Mouse (Mus musculus) gastrocnemius, adult 2 months (tissue): ENCODE measurements around the gene Agpat2. TPM values are rescaled to one million over a fixed set of nuclear protein-coding genes. Genes with fewer than 3 reads are reported as not detected.
A peak's percentile ranks its signal among the peaks of the same experiment; 100 is the strongest.

Experiments used
- DNase-seq: peaks from one replicate; pipeline ENCODE4 v3.0.0; 2022
- H3K27ac ChIP-seq: fragments of 200-600 bp; 2 replicates; pipeline ENCODE4 v1.8.1; 2022; ENCODE audit warnings: mild to moderate bottlenecking
- H3K4me3 ChIP-seq: fragments of 200-600 bp; 2 replicates; pipeline ENCODE4 v1.8.1; 2022; ENCODE audit warnings: mild to moderate bottlenecking, moderate library complexity
- CTCF ChIP-seq: fragments of 200-600 bp; IDR thresholded peaks from 2 replicates; pipeline ENCODE4 v1.8.1; 2022; ENCODE audit warnings: antibody characterized with exemption, mild to moderate bottlenecking, moderate library complexity
- intact Hi-C: fragments of 180-260 bp; cut with DNase I; formaldehyde crosslinking; loops from one replicate; pipeline ENCODE4 v1.15.1; 2025
- total RNA-seq, 2 experiments: library from RNA; stranded (reverse); gene quantifications; 2 replicates each; pipeline ENCODE4 v1.2.3; 2021

Agpat2 gene
- total RNA-seq, 2 experiments from 2014 or later = 2.8 to 7.3 TPM

DNA sequence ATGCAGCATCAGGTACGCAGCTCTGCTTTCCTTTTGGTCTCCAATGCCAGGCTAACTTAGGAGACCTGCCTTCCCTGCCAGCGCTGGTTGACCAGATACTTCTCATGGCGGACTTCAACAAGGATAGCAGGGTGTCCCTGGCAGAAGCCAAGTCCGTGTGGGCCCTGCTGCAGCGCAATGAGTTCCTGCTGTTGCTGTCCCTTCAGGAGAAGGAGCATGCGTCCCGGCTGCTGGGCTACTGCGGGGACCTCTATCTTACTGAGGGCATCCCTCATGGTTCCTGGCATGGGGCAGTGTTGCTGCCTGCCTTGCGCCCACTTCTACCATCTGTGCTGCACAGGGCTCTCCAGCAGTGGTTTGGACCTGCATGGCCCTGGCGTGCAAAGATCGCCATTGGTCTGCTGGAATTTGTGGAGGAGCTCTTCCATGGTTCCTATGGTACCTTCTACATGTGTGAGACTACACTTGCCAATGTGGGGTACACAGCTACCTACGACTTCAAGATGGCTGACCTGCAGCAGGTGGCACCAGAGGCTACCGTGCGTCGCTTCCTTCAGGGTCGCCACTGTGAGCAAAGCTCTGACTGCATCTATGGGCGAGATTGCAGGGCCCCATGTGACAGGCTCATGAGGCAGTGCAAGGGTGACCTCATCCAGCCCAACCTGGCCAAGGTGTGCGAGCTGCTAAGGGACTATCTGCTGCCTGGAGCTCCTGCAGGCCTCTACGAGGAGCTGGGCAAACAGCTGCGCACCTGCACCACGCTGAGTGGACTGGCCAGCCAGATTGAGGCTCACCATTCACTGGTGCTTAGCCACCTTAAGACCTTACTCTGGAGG lies 31.5 kb upstream of the Agpat2 start:
- H3K4me3 ChIP-seq = no peak overlapping the region
- intact Hi-C loops = no loop called here
- DNase-seq = no peak
- TF ChIP-seq CTCF = no peak
- no peak overlapping the region for H3K27ac ChIP-seq

DNA sequence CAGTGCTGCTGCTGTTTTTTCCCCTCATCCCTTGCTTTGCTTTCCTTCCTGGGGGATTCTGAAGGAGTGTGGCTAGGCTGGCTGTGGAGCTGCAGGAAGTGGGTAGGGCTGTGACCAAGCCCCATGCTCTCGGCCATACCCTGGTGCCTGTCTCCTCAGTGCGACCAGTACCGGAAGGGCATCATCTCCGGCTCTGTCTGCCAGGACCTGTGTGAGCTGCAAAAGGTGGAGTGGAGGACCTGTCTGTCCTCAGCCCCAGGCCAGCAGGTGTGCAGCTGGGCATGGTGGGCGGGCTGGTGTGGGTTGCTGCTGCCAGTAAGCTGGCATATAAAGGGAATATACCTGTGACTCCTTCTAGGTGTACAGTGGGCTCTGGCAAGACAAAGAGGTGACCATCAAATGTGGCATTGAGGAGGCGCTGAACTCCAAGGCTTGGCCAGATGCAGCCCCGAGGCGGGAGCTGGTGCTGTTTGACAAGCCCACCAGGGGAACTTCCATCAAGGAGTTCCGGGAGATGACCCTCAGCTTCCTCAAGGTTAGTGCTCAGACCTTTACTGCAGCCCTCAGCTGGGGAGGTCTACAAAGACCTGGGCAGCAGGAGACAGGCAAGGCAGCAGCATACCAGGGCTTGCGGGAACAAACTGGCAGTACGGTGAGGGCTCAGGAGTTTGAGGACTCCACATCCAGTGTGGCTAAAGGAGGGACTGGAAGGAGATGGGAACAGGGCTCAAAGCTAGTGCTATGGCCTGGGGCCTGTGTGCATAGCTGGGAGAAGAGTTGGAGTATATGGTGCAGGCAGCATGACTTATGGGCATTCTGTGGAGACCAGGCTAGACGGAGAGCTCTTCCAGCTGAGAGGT lies 30.6 kb upstream of the Agpat2 start:
- no peak for TF ChIP-seq CTCF
- Histone ChIP-seq H3K27ac (no peak overlapping the region), H3K4me3 (no peak overlapping the region)
- intact Hi-C loops = no loop called here
- no peak for DNase-seq

DNA sequence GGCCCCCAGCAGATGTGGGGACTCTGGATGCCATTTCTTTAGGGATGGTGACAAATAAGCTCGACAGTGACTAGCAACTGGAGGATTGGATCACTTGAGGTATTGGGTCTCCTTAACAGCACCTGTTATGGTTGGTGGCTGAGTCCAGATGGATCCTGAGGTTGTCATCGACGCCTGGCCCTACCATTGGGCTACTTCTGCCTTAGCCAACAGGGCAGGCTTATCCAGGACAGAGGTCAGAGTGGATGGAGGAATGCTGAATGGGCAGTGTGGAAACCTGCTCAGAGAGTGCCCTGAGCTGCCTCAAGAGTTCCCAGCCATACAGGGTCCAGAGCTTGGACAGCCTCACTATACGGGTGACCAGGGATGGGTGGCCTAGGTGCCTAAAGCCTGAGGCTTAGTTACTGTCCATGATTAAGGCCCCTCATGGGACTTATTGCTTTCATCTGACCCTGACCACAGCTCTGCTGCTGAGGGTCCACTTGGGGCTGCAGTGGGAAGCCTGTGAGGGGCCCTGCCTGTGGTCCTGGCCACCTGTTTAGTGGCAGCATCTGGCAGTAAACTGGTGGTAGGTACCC lies 29.8 kb upstream of the Agpat2 start:
- DNase-seq = no peak
- Histone ChIP-seq H3K27ac (no peak overlapping the region), H3K4me3 (no peak overlapping the region)
- no peak for TF ChIP-seq CTCF
- intact Hi-C loops = no loop called here

DNA sequence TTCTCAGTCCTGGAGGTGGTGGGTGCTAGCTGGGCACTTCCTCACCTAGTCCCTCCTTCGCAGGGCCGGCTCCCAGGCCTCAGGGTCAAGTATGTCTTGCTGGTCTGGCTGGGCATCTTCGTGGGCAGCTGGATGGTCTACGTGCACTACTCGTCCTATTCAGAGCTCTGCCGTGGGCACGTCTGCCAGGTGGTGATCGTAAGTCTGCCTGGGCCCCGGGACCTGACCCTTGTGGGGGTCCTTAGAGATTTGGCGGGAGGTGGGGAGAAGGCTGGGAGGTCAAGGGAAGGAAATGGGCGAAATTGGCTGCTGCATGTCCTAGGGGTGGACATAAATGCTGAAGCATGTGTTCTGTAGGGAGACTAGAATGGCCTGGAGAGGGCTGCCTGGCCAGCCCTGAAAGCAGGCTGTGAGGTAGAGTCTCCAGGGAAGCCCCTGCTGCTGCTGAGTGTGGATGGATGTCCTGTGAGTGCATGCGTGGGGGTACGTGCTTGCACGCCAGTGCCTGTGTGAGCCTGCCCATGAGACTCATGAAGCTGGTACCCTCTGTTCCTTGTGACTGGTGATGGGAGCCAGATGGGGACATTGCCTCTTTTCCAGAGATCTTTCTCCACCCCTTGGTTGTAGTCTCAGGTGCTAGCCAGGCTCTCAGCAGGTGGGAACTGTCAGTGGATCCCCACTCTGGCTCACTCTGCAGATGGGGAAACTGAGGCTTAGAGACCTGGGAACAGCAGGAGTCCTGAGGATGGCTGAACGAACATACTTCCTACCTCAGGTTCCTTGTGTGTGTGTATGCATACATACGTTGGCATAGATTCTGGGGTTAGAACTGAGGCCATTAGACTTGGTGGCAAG lies 28.6 kb upstream of the Agpat2 start:
- no peak for TF ChIP-seq CTCF
- H3K4me3 ChIP-seq = no peak overlapping the region
- no peak overlapping the region for H3K27ac ChIP-seq
- intact Hi-C loops = no loop called here
- no peak for DNase-seq

DNA sequence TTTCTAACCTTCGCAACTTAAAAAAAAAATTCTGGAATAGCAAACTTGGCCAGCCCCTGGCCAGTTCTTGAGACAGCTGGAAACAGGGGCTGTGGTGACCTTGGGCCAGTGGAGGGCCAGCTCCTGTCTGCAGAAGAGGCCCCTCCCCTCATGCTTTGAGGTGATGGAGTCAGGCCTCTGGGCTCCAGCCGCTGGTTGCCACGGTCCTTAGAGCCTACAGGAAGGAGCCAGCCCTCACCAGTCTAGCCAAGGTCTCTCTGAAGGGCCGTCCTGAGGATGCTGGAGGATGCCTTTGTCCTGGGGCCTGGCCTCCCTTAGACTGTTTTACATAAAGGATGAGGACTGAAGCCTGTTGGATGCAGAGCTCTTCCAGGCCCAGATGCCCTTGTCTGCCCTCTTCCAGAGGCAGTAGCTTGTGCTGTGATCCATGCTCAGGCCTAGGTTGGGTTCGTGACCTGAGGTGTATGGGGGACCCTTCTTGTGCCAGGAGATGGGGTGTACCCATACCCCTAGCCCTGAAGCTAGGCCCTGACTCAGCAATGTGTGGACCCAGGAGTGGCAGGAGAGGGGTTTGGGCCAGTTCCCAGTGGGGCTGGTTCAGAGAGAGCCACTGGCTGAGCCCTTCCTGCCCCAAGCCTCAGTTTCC lies 24.7 kb upstream of the Agpat2 start:
- no peak for DNase-seq
- Histone ChIP-seq H3K4me3 (peak overlapping the region; percentile 82), H3K27ac (peak overlapping the region; percentile 58; the same call in 1 of the 2 replicates)
- intact Hi-C loops = no loop called here
- TF ChIP-seq CTCF = no peak

DNA sequence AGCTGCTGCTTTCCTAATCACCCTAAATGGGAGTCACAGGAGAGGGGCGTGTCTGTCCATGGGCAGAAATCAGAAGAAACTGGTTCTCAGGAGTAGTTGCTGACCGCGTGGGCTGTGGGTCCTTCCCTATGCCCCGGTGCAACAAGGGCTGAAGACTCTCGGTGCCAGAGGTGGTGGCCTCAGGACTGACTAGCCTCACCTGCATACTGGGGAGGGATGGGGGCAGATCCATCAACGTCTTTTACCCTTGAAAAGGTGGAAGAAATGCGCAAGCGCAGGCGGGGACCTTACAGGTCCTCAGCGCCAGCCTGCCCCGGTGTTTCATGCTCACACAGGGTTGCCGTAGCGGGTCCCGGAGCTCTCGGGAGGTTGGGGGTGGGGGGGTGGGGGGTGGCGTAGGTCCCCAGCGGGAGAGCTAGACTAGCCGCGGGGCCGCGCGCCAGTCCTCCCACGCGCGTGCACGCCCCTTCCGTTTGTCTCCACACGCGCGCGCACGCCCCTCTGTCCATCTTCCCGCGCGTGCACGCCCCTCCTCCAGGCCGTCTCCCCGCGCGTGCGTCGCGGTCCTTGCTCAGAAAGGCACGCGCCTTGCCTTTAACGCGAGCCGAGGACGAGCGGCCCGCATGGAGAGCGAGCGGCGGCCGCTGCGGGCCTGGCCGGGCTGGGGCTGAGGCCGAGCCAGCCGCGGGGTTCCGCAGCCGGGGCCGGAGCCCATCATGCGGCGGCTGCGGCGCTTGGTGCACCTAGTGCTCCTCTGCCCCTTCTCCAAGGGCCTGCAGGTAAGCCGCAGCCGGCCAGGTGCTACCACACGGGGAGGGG lies 23.9 kb upstream of the Agpat2 start, which contains the start of gene Fam69b:
Gene Fam69b (plus strand): TSS at position 537 of the 819 bp plus-strand sequence.
- DNase-seq = peak; percentile 75
- intact Hi-C loops = no loop called here
- Histone ChIP-seq H3K4me3 (peak within 1 kb of the TSS; percentile 82), H3K27ac (peak within 1 kb of the TSS; percentile 58; the same call in 1 of the 2 replicates)
- TF ChIP-seq CTCF = no peak

DNA sequence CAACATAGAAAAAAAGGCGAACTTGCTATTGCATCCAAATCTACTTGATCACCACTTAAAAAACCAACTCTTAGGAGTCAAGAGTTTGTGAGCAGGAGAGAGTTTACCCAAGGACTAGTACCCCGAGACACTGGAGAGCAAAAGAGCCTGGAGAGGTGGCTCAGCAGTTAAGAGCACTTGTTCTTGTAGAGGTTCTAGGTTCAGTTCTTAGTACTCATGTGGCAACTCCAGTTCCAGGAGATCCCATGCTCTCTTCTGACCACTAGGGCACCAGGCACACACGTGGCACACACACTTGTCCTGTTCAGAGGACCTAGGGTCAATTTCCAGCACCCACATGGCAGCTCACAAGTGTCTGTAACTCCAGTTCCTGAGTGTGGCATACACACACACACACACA lies 21.9 kb upstream of the Agpat2 start:
- Histone ChIP-seq H3K27ac (no peak overlapping the region), H3K4me3 (no peak overlapping the region)
- intact Hi-C loops = no loop called here
- no peak for TF ChIP-seq CTCF
- DNase-seq = no peak

DNA sequence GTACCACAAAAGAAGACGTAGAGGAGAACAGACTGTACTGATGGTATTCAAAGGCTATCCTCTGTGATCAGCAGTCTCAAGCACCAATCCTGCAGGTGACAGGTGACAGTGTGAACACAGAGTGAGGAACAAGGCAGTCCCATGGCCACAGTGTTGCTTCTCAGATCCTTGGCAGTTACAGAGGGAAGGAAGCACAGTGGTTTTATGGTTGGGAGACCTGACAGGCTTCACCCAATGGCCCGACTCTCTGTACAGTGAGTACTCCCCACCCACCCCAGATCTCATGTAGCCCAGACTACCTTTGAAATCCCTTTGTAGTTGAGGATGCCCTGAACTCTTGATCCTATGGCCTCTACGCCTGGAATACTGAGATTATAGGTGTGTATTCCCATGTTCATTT lies 21.2 kb upstream of the Agpat2 start:
- no peak for DNase-seq
- no peak overlapping the region for H3K4me3 ChIP-seq
- no peak overlapping the region for H3K27ac ChIP-seq
- intact Hi-C loops = no loop called here
- no peak for TF ChIP-seq CTCF

DNA sequence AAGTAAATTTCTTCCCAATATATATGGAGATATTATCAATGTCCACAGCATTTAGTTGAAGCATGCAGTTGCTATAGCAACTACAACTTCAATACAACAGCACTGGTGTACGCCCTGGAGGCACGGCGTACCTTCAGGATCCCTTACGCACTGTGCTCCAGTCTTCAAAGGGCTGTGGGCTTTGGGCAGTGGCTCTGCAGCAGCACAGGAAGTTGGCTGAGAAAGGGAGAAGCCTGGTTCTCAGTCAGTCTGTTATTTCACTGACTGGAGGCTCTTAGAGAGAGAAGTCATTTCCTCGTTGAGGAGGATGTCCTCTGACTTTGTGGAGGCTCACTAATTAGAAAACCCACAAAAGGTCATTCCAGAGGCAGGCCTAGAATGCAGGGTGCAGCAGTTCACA lies 18.8 kb upstream of the Agpat2 start:
- TF ChIP-seq CTCF = no peak
- no peak for DNase-seq
- no peak overlapping the region for H3K4me3 ChIP-seq
- no peak overlapping the region for H3K27ac ChIP-seq
- intact Hi-C loops = no loop called here

DNA sequence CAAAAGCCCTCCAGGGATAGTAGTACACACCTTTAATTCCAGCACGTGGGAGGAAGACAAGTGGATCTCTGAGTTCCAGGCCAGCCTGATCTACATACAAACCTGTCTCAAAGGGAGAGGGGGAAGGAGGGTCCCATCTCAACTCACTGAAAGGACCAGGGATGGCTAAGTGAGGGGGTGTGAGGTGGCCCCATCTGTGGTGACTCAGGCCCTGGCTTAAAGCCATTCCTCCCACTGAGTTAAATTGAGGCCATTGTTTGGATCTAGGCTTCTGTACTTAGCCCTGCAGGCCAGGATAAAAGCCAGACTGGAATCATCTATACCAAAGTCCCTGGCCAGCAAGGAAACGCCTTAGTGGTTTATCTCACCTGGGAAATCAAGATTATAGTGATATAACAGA lies 17.0 kb upstream of the Agpat2 start:
- Histone ChIP-seq H3K27ac (no peak overlapping the region), H3K4me3 (no peak overlapping the region)
- TF ChIP-seq CTCF = no peak
- no peak for DNase-seq
- intact Hi-C loops = no loop called here

DNA sequence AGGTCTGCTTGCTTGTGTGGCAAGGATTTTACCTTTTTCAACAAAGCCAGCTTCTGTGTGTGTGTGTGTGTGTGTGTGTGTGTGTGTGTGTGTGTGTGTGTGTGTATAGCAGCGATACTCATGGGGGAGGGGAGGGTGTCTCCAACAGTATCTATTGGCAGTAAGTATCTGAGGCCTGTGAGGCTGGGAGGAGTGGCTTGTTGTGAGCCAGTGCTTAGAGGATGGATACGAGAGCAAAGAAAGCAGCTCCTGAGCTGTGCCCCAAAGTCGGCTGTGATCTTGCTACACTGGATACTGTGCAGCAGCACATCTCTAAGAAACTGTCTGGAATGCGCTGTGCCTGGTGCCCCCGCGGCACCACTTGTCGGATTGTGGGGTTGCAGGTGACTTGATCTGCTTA lies 13.7 kb upstream of the Agpat2 start:
- TF ChIP-seq CTCF = no peak
- DNase-seq = no peak
- no peak overlapping the region for H3K27ac ChIP-seq
- no peak overlapping the region for H3K4me3 ChIP-seq
- intact Hi-C loops = no loop called here
